Mouse (Mus musculus) heart, adult 2 months (tissue): ENCODE measurements around the gene Disp3.

Experiments used
- CTCF ChIP-seq: fragments of 200-600 bp; IDR thresholded peaks from 2 replicates; pipeline ENCODE4 v1.8.1; 2022; ENCODE audit warnings: antibody characterized with exemption, mild to moderate bottlenecking, moderate library complexity
- EP300 ChIP-seq: fragments of 200-500 bp; IDR thresholded peaks from 2 replicates; pipeline ENCODE4 v1.6.1; 2011; ENCODE audit warnings: low read depth, low read length, control low read depth; ENCODE audit not compliant: insufficient read depth

DNA sequence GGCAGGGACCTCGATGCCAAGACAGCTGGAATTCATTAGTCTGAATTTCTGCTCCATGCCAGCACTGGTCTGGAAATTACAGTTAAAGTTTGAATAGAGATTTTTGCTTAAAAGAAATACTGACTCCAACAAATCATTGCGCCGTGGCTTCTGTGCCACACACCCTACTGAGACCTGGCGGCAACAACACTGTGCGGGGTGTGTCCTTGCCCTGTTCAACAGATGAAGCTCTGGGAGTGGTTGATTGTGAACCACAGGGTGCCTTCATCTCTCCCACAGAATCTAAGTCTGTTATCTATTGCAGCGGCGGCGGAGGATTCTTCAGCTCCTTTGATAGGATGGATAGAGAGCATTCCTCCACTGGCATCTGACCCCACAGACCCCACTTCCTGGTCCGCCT lies 54.7 kb downstream of the Disp3 start:
- TF ChIP-seq CTCF (no peak), EP300 (no peak)
